Mouse (Mus musculus) testis, adult 2 months (tissue): Measurements from ENCODE around the gene Tuba4a. TPM values are rescaled to one million over a fixed set of nuclear protein-coding genes. Genes with fewer than 3 reads are reported as not detected.

Source experiments
- H3K27ac ChIP-seq: fragments of 200-500 bp; 2 replicates; pipeline ENCODE4 v1.5.1; 2012; ENCODE audit warnings: low read depth, low read length; ENCODE audit not compliant: control insufficient read depth, insufficient read depth
- H3K27me3 ChIP-seq: fragments of 200-500 bp; 2 replicates; pipeline ENCODE4 v1.6.1; 2012; ENCODE audit warnings: mild to moderate bottlenecking, low read length, moderate library complexity; ENCODE audit not compliant: control insufficient read depth, insufficient read depth
- H3K36me3 ChIP-seq: fragments of 200-500 bp; 2 replicates; pipeline ENCODE4 v1.6.1; 2012; ENCODE audit warnings: mild to moderate bottlenecking, low read length; ENCODE audit not compliant: control insufficient read depth, insufficient read depth
- H3K4me1 ChIP-seq: fragments of 200-500 bp; 2 replicates; pipeline ENCODE4 v1.6.1; 2012; ENCODE audit warnings: low read length; ENCODE audit not compliant: control insufficient read depth, insufficient read depth
- H3K4me3 ChIP-seq: fragments of 200-500 bp; 2 replicates; pipeline ENCODE4 v1.5.1; 2012; ENCODE audit warnings: low read depth, mild to moderate bottlenecking, low read length, moderate library complexity, mixed read lengths; ENCODE audit not compliant: control insufficient read depth
- CTCF ChIP-seq: fragments of 200-500 bp; IDR thresholded peaks from 2 replicates; pipeline ENCODE4 v1.5.1; 2012; ENCODE audit warnings: low read depth, mild to moderate bottlenecking, inconsistent platforms, low read length, moderate library complexity; ENCODE audit not compliant: control insufficient read depth, insufficient read depth, insufficient replicate concordance
- POLR2A ChIP-seq: fragments of 200-500 bp; IDR thresholded peaks from 2 replicates; pipeline ENCODE4 v1.6.1; 2012; ENCODE audit warnings: low read depth, mild to moderate bottlenecking, inconsistent platforms, low read length, moderate library complexity; ENCODE audit not compliant: control insufficient read depth
- polyA plus RNA-seq: library from polyadenylated mRNA; depleted of rRNA; stranded (reverse); fragments of >200 nt; gene quantifications from 2 replicates; pipeline ENCODE4 v1.2.3, GENCODE M21; 2012

Tuba4a gene
- polyA plus RNA-seq, 1 experiment = 204 TPM

DNA sequence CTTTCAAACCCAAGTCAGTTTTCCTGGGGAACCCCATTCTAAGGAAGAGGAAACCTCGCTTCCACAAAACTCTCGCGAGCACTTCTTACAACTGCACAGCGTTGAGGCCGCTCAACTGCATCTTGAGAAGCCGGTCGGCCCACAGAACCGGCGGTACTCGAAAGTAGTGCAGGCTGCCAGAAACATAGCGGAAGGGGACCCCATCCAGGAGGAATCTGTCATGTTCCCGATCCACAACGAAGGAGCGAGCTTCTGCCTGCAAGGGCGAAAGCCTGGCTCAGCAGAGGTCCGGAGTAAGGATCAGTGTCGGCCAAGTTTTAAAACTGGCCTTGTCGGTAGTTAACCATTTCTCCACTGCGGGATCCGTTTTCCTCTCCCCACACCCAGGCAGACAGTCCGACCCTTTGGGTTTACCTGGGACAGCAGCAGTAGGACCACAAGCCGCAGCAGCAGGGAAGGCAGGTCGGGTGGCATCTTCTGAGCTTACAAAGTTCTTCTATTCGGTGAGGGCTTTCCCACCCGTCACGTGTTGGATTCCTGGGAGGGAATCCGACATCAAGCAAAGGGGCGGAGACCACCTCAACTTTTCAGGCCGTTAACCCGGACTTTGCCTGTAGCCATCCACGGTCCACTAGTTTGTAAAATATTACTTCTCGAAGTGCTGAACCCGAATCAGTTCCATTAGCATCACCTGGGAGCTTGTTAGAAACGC, 10.5 kb downstream of the Tuba4a start:
- Histone ChIP-seq H3K27ac (peak overlapping the region; percentile 41), H3K4me3 (peak overlapping the region; percentile 90), H3K4me1 (peaks cover 9% of the 10 kb centered on the region), H3K27me3 (no peaks in the 10 kb centered on the region), H3K36me3 (peaks cover 2% of the 10 kb centered on the region; the same call in 1 of the 2 replicates)
- 0 out of 2 replicates have a peak, but pooled peaks have one; percentile 23 for TF ChIP-seq POLR2A
- TF ChIP-seq CTCF = no peak

GRCm38 (mm10) chr1:75201236-75201635, 18.4 kb downstream of the Tuba4a start:
- H3K27ac ChIP-seq = no peak overlapping the region
- no peak overlapping the region for H3K4me3 ChIP-seq
- H3K4me1 ChIP-seq = no peaks in the 10 kb centered on the region
- H3K36me3 ChIP-seq = no peaks in the 10 kb centered on the region
- no peaks in the 10 kb centered on the region for H3K27me3 ChIP-seq
- TF ChIP-seq POLR2A (no peak), CTCF (no peak)

DNA sequence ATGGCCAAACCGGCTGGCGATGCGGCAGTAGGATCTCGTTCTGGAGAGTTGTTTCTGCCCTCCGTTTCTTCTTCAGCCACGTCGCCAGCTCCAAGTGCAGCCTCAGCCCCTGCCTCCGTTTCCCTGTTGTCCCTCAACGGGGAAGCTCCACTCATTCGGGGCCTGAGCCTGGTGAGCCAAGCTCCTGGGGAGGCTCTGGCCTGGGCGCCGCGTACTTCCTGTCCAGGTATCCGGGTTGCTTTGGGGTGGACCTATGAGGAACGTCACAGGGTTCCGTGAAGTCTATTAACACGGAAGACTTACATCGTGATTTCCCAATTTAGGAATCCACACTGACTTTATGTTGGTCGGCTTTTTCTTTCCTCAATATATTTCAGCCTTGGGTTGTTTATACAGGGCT, 27.2 kb downstream of the Tuba4a start:
- no peaks in the 10 kb centered on the region for H3K27me3 ChIP-seq
- peak overlapping the region; percentile 82 for H3K27ac ChIP-seq
- H3K4me1 ChIP-seq = peaks cover 12% of the 10 kb centered on the region
- TF ChIP-seq POLR2A (no peak), CTCF (no peak)
- peaks cover 1% of the 10 kb centered on the region; the same call in 1 of the 2 replicates for H3K36me3 ChIP-seq
- H3K4me3 ChIP-seq = peak overlapping the region; percentile 88

DNA sequence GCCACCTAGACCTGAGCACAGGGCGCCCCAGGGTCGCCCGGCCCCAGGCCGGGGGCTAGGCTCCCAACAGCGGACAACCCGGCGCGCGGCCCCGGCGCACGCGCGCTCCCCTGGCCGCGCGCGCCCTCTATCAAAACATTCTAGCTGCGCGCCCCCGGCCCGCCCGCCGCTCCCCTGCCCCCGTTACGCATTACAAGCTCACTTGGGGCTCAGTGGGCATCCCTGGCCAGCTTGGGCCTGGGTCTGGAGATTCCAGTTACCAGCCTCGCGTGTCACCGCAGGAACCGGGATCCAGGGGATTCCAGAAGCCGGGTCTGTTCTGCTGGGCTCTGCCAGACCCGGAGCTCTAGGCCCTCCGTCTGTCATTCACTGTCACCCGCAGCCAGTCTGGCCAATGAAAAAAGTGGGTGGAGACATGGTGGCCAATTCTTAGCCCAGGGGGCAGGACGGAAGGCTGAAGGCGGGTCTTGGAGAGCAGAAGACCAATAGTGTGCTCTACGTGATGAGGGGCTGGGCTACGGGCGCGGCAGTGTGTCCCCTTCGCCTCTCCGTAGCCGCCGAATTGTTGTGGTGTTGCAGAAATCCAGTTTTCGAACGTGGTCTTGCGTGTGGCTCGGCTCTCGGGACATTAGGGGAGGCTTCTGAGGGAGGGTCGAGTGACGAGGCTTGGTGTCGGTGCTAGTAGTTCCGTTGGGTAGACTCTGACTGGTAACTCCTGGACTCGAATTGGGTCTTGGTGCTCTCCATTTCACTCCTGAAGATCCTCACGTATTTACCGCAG, 27.9 kb downstream of the Tuba4a start, which contains the start of the genes Ankzf1 and Atg9a:
Ankzf1 (plus strand) TSS at position 530 of the 781 bp plus-strand sequence.
Atg9a (minus strand) TSS at position 575 of the 781 bp plus-strand sequence.
- Histone ChIP-seq H3K4me1 (peaks cover 12% of the 10 kb centered on the region), H3K4me3 (peak within 1 kb of the TSS; percentile 88), H3K27ac (peak within 1 kb of the TSS; percentile 82), H3K36me3 (peaks cover 3% of the 10 kb centered on the region; the same call in 1 of the 2 replicates), H3K27me3 (no peaks in the 10 kb centered on the region)
- TF ChIP-seq POLR2A = peak; percentile 63; the same call in 1 of the 2 replicates
- no peak for TF ChIP-seq CTCF

DNA sequence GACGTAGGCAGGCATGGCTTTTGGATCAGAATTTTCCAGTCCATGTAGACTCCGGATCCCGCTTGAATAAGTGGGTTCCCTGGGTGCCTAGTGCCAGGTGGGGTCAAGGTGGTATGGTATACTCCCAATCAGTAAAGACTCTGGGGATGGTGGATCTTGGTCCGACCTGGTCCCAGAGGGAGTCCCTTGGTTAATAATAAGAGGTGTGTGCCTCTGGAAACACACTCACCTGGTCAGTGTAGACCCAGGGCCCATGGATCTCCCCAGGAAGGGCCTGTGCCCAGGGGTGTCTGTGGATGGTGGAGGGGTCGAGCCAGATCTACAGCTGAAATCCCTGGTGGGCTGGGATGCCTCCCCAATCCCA, 28.4 kb downstream of the Tuba4a start:
- peak overlapping the region; percentile 73 for H3K27ac ChIP-seq
- H3K4me1 ChIP-seq = peaks cover 12% of the 10 kb centered on the region
- H3K27me3 ChIP-seq = no peaks in the 10 kb centered on the region
- H3K36me3 ChIP-seq = peaks cover 3% of the 10 kb centered on the region; the same call in 1 of the 2 replicates
- no peak for TF ChIP-seq POLR2A
- no peak for TF ChIP-seq CTCF
- peak overlapping the region; percentile 88 for H3K4me3 ChIP-seq

DNA sequence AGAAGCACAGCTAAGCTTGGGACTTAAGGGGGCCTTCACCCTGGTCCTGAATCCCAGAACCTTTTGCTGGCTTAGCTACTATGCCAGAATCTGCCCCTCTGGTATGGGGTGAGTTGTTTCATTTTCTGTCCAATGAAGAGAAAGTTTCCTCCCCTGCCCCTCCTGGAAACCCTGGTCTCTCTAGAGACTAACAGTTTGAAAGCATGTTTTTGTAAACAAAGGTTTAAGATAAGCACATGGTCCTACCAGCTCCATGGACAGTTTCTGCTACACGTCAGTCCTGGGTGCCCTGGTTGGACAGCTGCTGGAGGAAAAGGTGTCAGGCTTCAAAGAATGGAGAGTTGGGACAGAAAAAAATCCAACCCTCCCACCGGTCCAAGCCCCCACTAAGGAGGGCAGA, 29.1 kb downstream of the Tuba4a start:
- Histone ChIP-seq H3K27me3 (no peaks in the 10 kb centered on the region), H3K36me3 (peaks cover 3% of the 10 kb centered on the region), H3K27ac (no peak overlapping the region), H3K4me3 (peak overlapping the region; percentile 88), H3K4me1 (peaks cover 12% of the 10 kb centered on the region)
- no peak for TF ChIP-seq POLR2A
- no peak for TF ChIP-seq CTCF

DNA sequence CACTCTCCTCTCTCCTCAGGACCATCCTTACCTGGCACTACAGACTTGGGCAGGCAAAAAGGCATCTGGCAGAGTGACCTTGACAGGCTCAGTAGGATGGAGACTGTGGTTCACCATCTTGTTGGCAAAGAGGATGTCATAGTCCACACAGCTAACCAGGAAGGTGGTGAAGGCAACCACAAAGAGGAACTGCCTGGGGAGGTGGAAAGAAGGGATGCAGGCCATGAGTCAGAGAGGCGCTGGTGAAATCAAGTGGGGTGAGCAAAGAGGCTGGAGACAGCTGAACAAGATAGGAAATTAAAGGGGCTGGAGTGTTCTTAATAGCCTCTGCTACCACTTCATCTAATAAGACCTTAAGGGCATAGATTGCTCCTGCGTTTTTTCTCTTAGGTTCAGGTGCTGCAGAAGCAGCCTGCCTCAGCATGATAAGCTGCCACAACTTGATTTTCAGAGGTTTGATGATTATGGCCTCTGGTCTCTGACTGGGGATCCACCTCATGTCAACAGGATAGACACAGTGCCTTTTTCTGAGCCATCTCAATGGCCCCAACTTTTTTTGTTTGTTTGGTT, 31.7 kb downstream of the Tuba4a start:
- TF ChIP-seq CTCF = no peak
- TF ChIP-seq POLR2A = no peak
- Histone ChIP-seq H3K27me3 (no peaks in the 10 kb centered on the region), H3K4me1 (peaks cover 12% of the 10 kb centered on the region), H3K36me3 (peaks cover 3% of the 10 kb centered on the region), H3K27ac (no peak overlapping the region), H3K4me3 (no peak overlapping the region)
